Mouse (Mus musculus) hindlimb bud, embryonic 11.5 days (tissue): ENCODE measurements at regions not wholly inside any gene's neighbourhood (a gene's known extent, or its start where the extent isn't known, plus 50 kb on each side); places are given as distances from the start of the nearest gene placed in this dataset.
A peak's percentile ranks its signal among the peaks of the same experiment; 100 is the strongest.

Source experiments
- DNase-seq: peaks from one replicate; pipeline ENCODE4 v3.0.0-alpha.2; 2012; ENCODE audit warnings: low read depth, low spot score; ENCODE audit errors: extremely low spot score

DNA sequence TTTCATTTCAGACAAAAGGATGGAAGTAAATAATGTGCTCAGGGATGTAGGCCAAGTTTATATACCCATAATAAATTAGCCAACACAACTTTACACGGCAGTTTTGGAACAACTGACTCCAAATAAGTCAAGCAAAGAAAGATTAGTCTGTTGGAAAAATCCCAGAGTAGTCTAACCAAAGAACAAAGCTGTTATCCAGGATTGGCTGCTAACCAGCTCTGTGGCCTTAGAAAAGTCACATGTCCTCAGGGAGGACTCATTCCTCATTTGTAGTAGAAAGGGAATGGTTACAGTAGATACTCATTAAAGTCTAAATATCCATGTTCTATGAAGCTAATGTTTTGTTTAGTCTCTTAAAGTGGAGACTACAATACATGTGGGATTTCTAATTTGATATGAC lies 130.6 kb upstream of the Mid1 start:
- DNase-seq, result no peak

- DNase-seq, result no peak
These were observed 132.1 kb upstream of the Mid1 start for GRCm38 (mm10) chrX:169552851-169553250.

DNA sequence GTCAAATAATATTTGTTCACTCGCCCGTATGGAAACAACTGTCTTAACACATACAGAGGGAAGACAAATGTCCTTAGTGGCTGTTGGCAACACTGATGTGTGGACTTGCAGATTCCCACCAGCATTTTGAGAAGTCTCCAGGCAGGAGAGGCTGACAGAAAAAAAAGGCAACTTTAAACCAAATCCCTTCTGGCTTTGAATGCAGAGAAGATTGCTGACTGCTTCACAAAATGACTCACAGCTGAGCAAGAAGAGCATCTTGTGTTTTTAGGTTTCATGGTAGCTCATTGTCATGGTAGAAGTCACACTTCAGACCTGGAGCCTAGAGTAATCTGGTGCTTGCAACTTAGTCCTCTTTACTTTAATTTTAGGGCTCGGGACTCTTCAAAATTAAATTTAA lies 141.0 kb upstream of the Mid1 start:
- DNase-seq, result no peak

DNA sequence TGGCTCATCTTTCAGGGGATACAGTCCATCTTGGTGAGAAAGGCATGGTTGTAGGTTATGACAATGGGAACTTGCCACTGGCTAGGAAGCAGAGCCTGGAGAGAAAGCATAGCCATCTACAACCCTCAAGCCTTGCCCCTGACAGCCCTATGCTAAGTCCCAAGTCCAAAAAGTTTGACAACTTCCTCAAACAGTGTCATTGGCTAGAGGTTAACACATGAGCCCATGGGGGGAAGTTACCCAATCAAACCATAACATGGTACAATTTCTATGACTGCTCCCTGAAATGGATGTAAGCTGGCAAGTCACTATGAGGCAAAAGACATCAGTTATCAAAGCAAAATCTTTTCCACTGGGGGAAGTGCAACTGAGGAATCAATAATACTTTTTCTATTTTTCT lies 176.8 kb upstream of the Mid1 start:
- DNase-seq, result no peak

- DNase-seq, result peak; percentile 42
These were observed 173.4 kb upstream of the Hccs start for GRCm38 (mm10) chrX:169493577-169493976.

DNA sequence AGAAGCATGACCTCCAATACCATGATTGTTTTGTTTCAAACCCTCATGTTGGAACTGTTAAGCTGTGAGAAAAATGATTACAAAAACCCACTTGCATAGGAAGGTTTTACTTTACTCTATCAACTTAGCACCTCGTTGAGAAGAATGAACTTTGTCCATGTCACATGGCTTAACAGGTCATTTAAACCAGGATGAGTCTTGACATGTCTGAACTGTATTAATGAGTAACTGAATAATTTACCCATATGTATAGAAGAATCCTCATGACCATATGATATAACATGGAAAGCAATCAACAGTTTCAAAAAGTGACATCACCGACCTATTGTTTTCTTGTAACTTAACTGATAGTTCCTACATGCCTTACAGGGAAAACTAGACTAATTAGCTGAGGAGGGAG lies 153.3 kb upstream of the Hccs start:
- no peak for DNase-seq

DNA sequence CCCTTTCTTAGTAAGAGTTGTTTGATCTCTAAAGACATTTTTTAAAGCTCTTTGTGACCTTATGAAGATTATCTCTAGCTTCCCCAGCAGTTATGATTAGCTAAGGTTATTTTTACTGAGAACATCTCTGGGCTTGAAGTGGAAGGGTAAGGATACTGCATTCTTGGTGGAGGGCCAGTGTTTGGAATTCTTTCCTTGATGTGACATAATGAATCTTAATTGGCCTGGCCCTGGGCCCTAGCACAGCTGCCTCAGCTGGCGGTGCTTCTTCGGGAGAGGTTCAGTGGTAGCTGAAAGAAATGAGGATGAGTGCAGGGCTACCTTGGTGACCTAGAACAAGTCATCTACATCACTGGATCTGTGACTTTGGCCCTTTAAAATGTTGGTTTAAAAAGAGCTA lies 150.5 kb upstream of the Hccs start:
- no peak for DNase-seq

GRCm38 (mm10) chrX:169450159-169450558 lies 130.0 kb upstream of the Hccs start:
- DNase-seq, result no peak

- DNase-seq, result no peak
These were observed 119.4 kb upstream of the Hccs start for GRCm38 (mm10) chrX:169439546-169439945.

GRCm38 (mm10) chrX:169438626-169439025 lies 118.5 kb upstream of the Hccs start:
- DNase-seq, result no peak

- no peak for DNase-seq
These were observed 113.7 kb upstream of the Hccs start for GRCm38 (mm10) chrX:169433903-169434302.

DNA sequence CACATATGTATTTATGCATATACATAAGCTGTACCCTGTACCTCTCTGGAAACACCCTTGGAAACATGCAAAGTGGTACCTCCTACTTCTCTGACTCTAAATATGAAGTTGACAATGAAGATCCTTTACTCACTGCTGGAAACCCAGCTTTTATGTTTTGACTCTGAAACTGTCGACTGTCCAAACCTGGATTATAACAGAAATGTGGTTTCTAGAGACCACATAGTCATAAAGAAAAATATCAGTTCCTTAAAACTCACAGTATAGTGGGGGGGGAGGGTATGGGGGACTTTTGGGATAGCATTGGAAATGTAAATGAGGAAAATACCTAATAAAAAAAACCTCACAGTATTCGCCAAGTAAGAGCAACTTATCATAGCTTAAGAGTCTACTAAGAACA lies 76.7 kb upstream of the Hccs start:
- DNase-seq, result no peak

- no peak for DNase-seq
These were observed 66.5 kb upstream of the Hccs start for GRCm38 (mm10) chrX:169386640-169387039.
